Mouse (Mus musculus) CH12.LX (cell line): ENCODE results near the gene Cnpy1. TPM values are rescaled to one million over a fixed set of nuclear protein-coding genes. Genes with fewer than 3 reads are reported as not detected.

Experiments
- DNase-seq: peaks from one replicate; pipeline ENCODE4 v3.0.0-alpha.2; 2013; ENCODE audit errors: extremely low read depth
- H3K27ac ChIP-seq: 2 replicates; pipeline ENCODE4 v1.5.1; 2012; ENCODE audit warnings: low read depth, mild to moderate bottlenecking, control low read depth, moderate library complexity; ENCODE audit not compliant: insufficient read depth
- H3K27me3 ChIP-seq: replicated peaks from 2 replicates; pipeline ENCODE3; 2012; ENCODE audit warnings: inconsistent platforms
- H3K36me3 ChIP-seq, 2 experiments: replicated peaks in 1 of 2; 2 replicates each; pipeline versions ENCODE3 to v1.6.1; 2012; ENCODE audit warnings: inconsistent platforms in 1 of 2, low read length in 1 of 2, mild to moderate bottlenecking in 1 of 2, mixed read lengths in 1 of 2, moderate library complexity in 1 of 2; ENCODE audit not compliant: control insufficient read depth in 1 of 2, insufficient read depth in 1 of 2
- H3K4me1 ChIP-seq, 2 experiments: 2 replicates each; pipeline ENCODE4 v1.6.1; 2012; ENCODE audit warnings: inconsistent platforms in 1 of 2, moderate library complexity in 1 of 2; ENCODE audit not compliant: insufficient read depth in 2 of 2, control insufficient read depth in 1 of 2
- H3K4me2 ChIP-seq: 2 replicates; pipeline ENCODE4 v1.6.1; 2012; ENCODE audit warnings: low read depth, mild to moderate bottlenecking, control low read depth; ENCODE audit not compliant: poor library complexity, insufficient read depth, severe bottlenecking
- H3K4me3 ChIP-seq, 3 experiments: fragments of 150-350 bp in 1 of 3; sonication (generic) in 1 of 3; replicated peaks in 1 of 3; 2 replicates each; pipeline versions ENCODE3 to v1.5.1; 2011 to 2012; ENCODE audit warnings: low read depth in 2 of 3, low read length in 2 of 3, mild to moderate bottlenecking in 2 of 3, moderate library complexity in 2 of 3, control low read depth in 1 of 3, improper control_type of control experiment in 1 of 3, inconsistent platforms in 1 of 3, mixed read lengths in 1 of 3; ENCODE audit not compliant: poor library complexity in 1 of 3
- H3K79me2 ChIP-seq: replicated peaks from 2 replicates; pipeline ENCODE4 v1.6.1; 2012; ENCODE audit warnings: mild to moderate bottlenecking, moderate library complexity; ENCODE audit not compliant: control insufficient read depth, poor library complexity, insufficient read depth, severe bottlenecking; ENCODE audit errors: extremely low read depth
- H3K9ac ChIP-seq: 2 replicates; pipeline ENCODE4 v1.6.1; 2012; ENCODE audit warnings: low read depth, mild to moderate bottlenecking, control low read depth, moderate library complexity; ENCODE audit not compliant: insufficient read depth
- H3K9me3 ChIP-seq: replicated peaks from 2 replicates; pipeline ENCODE3; 2012; ENCODE audit warnings: low read length, inconsistent platforms, mixed read lengths
- CTCF ChIP-seq, 2 experiments: IDR thresholded peaks in 1 of 2; conservative IDR thresholded peaks in 1 of 2; 2 replicates each; pipeline ENCODE4 v1.5.1; 2011 to 2012; ENCODE audit warnings: low read depth in 2 of 2, low read length in 2 of 2, improper control_type of control experiment in 1 of 2, inconsistent platforms in 1 of 2, mild to moderate bottlenecking in 1 of 2, moderate library complexity in 1 of 2
- ELF1 ChIP-seq: IDR thresholded peaks from 2 replicates; pipeline ENCODE4 v1.6.1; 2014; ENCODE audit warnings: low read depth, mild to moderate bottlenecking, inconsistent platforms, low read length, improper control_type of control experiment
- ETS1 ChIP-seq: conservative IDR thresholded peaks from 2 replicates; pipeline ENCODE4 v1.6.1; 2012; ENCODE audit warnings: low read depth, mild to moderate bottlenecking, inconsistent platforms, low read length, improper control_type of control experiment, moderate library complexity
- JUN ChIP-seq: IDR thresholded peaks from 2 replicates; pipeline ENCODE4 v1.6.1; 2011; ENCODE audit warnings: low read depth, mild to moderate bottlenecking, low read length, improper control_type of control experiment, moderate library complexity; ENCODE audit not compliant: insufficient read depth
- MAFK ChIP-seq: IDR thresholded peaks from 2 replicates; pipeline ENCODE4 v1.6.1; 2011; ENCODE audit warnings: low read length, improper control_type of control experiment; ENCODE audit not compliant: insufficient replicate concordance
- MAX ChIP-seq: IDR thresholded peaks from 2 replicates; pipeline ENCODE4 v1.6.1; 2011; ENCODE audit warnings: low read length, improper control_type of control experiment
- MAZ ChIP-seq: IDR thresholded peaks from 2 replicates; pipeline ENCODE4 v1.6.1; 2012; ENCODE audit warnings: low read depth, mild to moderate bottlenecking, inconsistent platforms, low read length, improper control_type of control experiment, moderate library complexity
- MYC ChIP-seq: IDR thresholded peaks from 2 replicates; pipeline ENCODE4 v1.6.1; 2011; ENCODE audit warnings: low read depth, mild to moderate bottlenecking, improper control_type of control experiment, low read length
- NELFE ChIP-seq: IDR thresholded peaks from 2 replicates; pipeline ENCODE4 v1.6.1; 2011; ENCODE audit warnings: low read depth, low read length, improper control_type of control experiment
- NRF1 ChIP-seq: IDR thresholded peaks from 2 replicates; pipeline ENCODE4 v1.6.1; 2014; ENCODE audit warnings: low read depth, mild to moderate bottlenecking, inconsistent platforms, low read length, improper control_type of control experiment, moderate library complexity
- POLR2AphosphoS2 ChIP-seq: IDR thresholded peaks from 2 replicates; pipeline ENCODE4 v1.6.1; 2011; ENCODE audit warnings: low read depth, low read length, improper control_type of control experiment
- RAD21 ChIP-seq: IDR thresholded peaks from 2 replicates; pipeline ENCODE4 v1.6.1; 2011; ENCODE audit warnings: low read depth, mild to moderate bottlenecking, low read length, improper control_type of control experiment, moderate library complexity
- RCOR1 ChIP-seq: conservative IDR thresholded peaks from 2 replicates; pipeline ENCODE4 v1.6.1; 2012; ENCODE audit warnings: low read depth, mild to moderate bottlenecking, inconsistent platforms, low read length, improper control_type of control experiment
- SMC3 ChIP-seq: IDR thresholded peaks from 2 replicates; pipeline ENCODE4 v1.6.1; 2011; ENCODE audit warnings: low read depth, low read length, improper control_type of control experiment
- TCF12 ChIP-seq: IDR thresholded peaks from 2 replicates; pipeline ENCODE4 v1.6.1; 2014; ENCODE audit warnings: low read depth, mild to moderate bottlenecking, inconsistent platforms, low read length, improper control_type of control experiment
- ZC3H11A ChIP-seq: IDR thresholded peaks from 2 replicates; pipeline ENCODE4 v1.6.1; 2012; ENCODE audit warnings: low read depth, mild to moderate bottlenecking, inconsistent platforms, low read length, improper control_type of control experiment
- ZMIZ1 ChIP-seq: IDR thresholded peaks from 2 replicates; pipeline ENCODE4 v1.6.1; 2012; ENCODE audit warnings: low read depth, mild to moderate bottlenecking, inconsistent platforms, low read length, improper control_type of control experiment
- dilution Hi-C: fragments of 300-500 bp; cut with MboI; formaldehyde crosslinking; loops from 2 replicates; pipeline ENCODE4 v1.14.3; 2020; ENCODE audit warnings: low sequenced_read_pairs; ENCODE audit not compliant: extremely low pct_unique_long_range_greater_than_20kb, extremely low pct_ligation_motif_present
- in situ Hi-C: fragments of 300-500 bp; cut with MboI; formaldehyde crosslinking; loops from 3 replicates; pipeline ENCODE4 v1.14.3; 2019; ENCODE audit warnings: low sequenced_read_pairs, low pct_ligation_motif_present, low pct_unique_long_range_greater_than_20kb, mixed read lengths
- polyA plus RNA-seq: library from polyadenylated mRNA; unstranded; fragments of >175 nt; gene quantifications from 2 replicates; pipeline ENCODE4 v1.2.1, GENCODE M21; 2012; ENCODE audit warnings: low read depth; ENCODE audit not compliant: insufficient read length
- total RNA-seq, 2 experiments: library from RNA; depleted of rRNA; stranded (reverse); fragments of 300-350 nt in 1 of 2; fragments of >200 nt in 1 of 2; gene quantifications; 2 replicates each; pipeline ENCODE4 v1.2.3; 2012 to 2014

Gene Cnpy1
- total and polyA plus RNA-seq, 3 experiments: 0.11 to 0.26 TPM; not detected in 1

DNA sequence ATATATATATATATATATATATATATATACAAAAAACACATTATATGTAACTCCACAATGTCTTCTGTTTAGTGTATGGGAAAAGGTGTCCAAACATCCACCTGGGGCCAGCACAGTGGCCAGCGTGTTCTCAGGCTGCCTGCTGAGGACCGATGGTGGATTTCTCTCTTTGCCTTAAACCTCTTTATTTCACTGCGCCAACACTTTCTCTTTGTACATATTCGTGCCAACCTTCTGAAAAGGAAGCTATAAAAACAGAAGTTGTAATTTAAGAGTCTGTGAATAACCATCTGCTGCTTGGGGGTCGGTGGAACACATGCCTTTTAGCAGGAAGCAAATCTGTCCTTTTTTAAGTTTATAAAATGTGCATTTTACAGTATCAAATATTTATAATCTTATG, 73.9 kb downstream of the Cnpy1 start:
- dilution Hi-C loops (no loop called here), in situ Hi-C loops (no loop called here)
- Histone ChIP-seq H3K79me2 (no peaks in the 10 kb centered on the region), H3K4me1 (no peaks in the 10 kb centered on the region), H3K27me3 (no peaks in the 10 kb centered on the region), H3K9me3 (peaks cover 18% of the 10 kb centered on the region), H3K9ac (no peak overlapping the region), H3K36me3 (no peaks in the 10 kb centered on the region), H3K27ac (no peak overlapping the region)
- DNase-seq: no peak
- TF ChIP-seq MYC: no peak
- no peak for TF ChIP-seq ETS1
- no peak for TF ChIP-seq MAX
- no peak for TF ChIP-seq SMC3
- no peak for TF ChIP-seq RCOR1
- TF ChIP-seq CTCF (conservative IDR thresholded peaks at IDR 0.05 in 1 of 2, IDR thresholded peaks at IDR 0.05 in 1 of 2; ENCODE audit: low read depth in 2 of 2, low read length in 2 of 2): no peak
- no peak for TF ChIP-seq ELF1
- no peak for TF ChIP-seq JUN
- TF ChIP-seq ZMIZ1: no peak
- no peak for TF ChIP-seq ZC3H11A
- TF ChIP-seq MAZ: no peak
- TF ChIP-seq TCF12: no peak
- no peak for TF ChIP-seq POLR2AphosphoS2
- TF ChIP-seq RAD21: no peak
- TF ChIP-seq, all 38 proteins: peak for 0
- Histone ChIP-seq H3K4me3 (no peak overlapping the region), H3K4me2 (no peak overlapping the region)

DNA sequence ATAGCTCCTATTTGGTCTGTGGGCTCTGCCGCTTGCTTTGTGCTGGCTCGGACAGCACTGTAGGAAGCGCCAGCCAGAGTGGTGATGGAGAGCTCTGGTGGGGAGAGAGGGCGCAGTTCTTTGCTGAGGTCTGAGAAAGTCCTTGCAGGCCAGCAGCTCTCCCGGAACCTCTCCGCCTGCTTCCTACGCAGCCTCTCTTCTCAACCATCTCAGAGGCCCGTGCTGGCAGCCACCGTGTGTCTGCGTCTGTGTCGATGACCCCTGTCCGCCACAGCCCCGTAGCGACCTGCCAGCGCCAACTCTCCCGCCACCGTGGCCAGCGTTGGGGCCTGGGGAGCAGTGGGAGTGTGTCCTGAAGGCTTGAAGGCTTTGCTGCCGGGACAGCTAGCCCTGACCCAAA, 74.7 kb downstream of the Cnpy1 start:
- in situ Hi-C loops: no loop called here
- Histone ChIP-seq H3K27ac (no peak overlapping the region), H3K36me3 (no peaks in the 10 kb centered on the region), H3K9ac (no peak overlapping the region), H3K9me3 (peaks cover 26% of the 10 kb centered on the region), H3K4me3 (no peak overlapping the region), H3K4me1 (no peaks in the 10 kb centered on the region), H3K27me3 (no peaks in the 10 kb centered on the region), H3K4me2 (no peak overlapping the region), H3K79me2 (no peaks in the 10 kb centered on the region)
- TF ChIP-seq NELFE: no peak
- TF ChIP-seq JUN: no peak
- TF ChIP-seq MAFK: no peak
- TF ChIP-seq CTCF (conservative IDR thresholded peaks at IDR 0.05 in 1 of 2, IDR thresholded peaks at IDR 0.05 in 1 of 2; ENCODE audit: low read depth in 2 of 2, low read length in 2 of 2): no peak
- TF ChIP-seq NRF1: no peak
- DNase-seq: no peak
- dilution Hi-C loops: no loop called here
